Mouse (Mus musculus) adrenal gland, adult (tissue): ENCODE measurements around the gene Klhl36.

Source experiments
- DNase-seq, 2 experiments: peaks; one replicate each; pipeline ENCODE4 v3.0.0; 2022 to 2023; ENCODE audit warnings: low spot score in 1 of 2; ENCODE audit not compliant: inconsistent age in 2 of 2

The Klhl36 gene

GRCm38 (mm10) chr8:119881301-119881700 lies 19.2 kb downstream of the Klhl36 start:
- no peak for DNase-seq

GRCm38 (mm10) chr8:119881917-119882316 lies 19.9 kb downstream of the Klhl36 start:
- DNase-seq = no peak

DNA sequence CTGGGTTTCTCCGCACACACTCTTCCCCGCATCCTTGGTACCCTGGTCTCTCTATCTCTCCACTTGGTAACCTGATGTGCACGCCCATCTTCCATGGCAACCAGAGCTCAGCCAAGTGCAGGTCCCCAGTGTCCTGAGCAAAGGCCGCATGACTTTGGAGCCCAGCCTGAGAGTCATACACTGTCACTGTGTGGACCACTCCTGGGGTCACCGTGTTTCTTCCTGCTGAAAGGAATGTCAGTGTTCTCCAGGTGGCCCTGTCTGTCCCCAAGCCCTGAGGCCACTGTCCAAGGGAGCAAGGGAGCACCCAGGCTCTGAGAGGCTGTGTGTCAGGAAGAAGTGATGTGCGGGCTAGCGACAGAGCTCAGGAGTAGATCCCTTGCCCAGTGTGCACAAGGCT lies 21.2 kb downstream of the Klhl36 start:
- DNase-seq = no peak

DNA sequence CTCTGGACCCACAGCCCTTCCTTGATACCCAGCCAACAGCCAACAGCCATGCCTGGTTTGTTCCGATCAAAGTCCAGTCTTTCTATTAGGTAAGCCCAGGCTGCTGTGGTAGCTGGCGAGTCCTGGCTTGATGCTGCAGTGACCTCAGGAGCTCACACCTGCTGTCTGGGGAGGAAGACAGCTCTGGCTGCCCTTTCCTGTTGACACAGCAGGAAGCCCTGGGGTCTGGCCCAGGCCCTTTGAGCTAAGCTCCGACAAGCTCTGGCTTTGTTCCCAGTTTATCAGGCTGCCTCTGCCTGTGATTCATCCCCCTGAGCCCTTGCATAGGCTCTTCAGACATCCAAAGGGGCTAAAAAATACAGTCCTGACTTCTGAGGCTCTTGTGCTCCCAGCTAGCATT lies 23.5 kb downstream of the Klhl36 start:
- peak; percentile 81 to 89 for DNase-seq

DNA sequence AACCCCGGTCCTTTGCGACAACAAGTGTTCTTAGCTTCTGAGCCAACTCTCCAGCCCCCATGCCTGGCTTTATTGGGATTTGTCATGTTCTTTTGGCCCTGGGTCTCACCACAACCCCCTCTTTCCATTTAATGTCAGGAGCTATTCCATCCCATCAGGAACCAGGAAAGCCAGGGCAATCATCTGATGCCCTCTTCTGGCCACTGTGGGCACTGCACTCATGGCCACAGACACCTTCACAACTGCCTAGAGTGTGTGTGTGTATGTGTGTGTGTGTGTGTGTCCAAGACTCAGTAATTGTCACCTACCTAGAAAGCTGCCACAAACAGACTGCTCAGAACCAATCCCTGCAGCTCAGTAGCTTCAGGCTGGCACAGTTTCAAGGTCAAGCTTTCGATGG lies 25.1 kb downstream of the Klhl36 start:
- DNase-seq = peak; percentile 50 to 83

DNA sequence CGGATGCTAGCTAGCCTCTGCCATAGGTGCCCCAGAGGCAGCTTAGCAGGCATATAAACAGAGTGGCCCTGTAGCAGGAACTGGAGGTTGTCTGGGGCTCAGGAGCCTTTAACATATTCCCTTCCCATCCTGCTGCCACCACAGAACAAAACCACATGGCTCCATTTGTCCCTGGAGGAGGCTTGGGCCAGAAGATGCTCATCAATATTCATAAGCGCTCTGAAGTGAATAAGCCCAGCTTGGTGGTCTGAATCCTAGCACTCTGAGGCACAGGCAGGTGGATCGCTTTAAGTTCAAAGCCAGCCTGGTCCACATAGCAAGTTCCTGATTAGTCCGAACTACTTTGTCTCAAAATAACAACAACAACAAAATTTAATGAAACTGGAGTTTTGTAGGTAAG lies 25.9 kb downstream of the Klhl36 start:
- no peak for DNase-seq

GRCm38 (mm10) chr8:119897069-119897468 lies 35.0 kb downstream of the Klhl36 start:
- no peak for DNase-seq

DNA sequence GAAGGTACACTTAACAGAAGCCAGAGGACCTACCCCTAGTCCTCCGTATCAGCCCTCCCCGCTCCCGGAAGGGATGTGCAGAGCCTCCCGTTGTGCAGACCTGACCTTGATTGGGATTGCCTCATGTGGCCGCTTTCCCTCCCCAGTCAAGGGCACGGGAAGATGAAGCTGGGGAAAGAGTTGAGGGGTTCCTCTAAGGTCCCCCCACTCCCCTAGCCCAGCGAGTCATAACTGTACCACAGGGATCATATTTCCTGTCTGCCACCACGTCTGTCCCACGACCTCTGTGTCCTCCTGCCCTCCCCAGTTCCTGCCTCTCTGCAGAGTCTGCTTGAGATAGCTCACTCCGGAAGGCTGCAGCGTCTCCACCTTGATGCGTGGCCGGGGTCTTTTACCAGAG lies 35.9 kb downstream of the Klhl36 start:
- peak; percentile 64 to 74 for DNase-seq

GRCm38 (mm10) chr8:119901349-119901748 lies 39.3 kb downstream of the Klhl36 start:
- DNase-seq = no peak

DNA sequence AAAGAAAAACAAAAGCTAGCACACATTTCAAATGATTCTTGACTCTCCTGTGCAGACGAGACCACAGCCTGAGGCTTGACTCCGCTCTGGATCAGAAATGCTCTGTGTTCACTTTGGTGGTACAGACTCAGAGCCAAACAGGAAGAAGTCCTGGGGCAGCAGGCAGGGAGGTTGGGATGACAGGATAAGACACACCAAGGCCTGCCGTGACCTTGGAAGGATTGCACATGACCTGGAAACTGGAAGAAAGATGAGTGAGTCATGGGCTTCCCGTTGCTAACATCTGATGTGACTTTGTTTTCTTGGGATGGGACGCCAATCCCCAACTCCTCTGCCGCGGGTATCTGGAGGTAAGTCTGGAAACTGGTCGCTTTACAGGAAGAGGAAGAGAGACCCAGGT lies 39.9 kb downstream of the Klhl36 start:
- DNase-seq = peak; percentile 80 to 89

GRCm38 (mm10) chr8:119904323-119904911 lies 42.4 kb downstream of the Klhl36 start:
- peak; percentile 65 to 71 for DNase-seq

DNA sequence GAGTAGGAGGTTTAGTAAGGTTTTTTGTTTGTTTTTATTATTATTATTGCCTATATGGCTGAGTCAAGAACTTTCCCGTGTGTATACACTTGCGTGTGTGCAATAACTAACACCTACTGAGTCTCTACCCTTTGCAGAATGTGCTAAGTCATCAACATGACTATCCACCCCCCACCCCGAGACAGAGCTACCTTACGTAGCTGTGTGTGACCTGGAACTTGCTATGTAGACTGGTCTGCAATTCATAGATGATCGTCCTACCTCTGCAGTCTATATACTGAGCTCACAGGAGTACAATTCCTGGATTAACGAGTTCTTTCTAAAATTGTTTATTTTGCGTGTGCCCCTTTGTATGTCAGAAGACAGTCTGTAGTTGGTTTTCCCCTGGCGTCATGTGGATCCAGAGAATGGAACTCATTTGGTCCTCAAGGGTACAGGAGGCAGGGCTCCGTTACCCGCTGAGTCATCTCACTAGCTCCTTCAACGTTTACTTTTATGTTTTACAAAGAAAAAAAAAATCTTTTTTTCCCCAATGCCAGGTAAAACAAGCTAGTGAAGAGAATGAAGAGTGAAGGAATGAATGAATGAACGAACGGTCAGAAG lies 48.0 kb downstream of the Klhl36 start, which contains the start of gene Usp10:
Gene Usp10 (plus strand): TSS at position 417 of the 603 bp plus-strand sequence.
- no peak for DNase-seq

DNA sequence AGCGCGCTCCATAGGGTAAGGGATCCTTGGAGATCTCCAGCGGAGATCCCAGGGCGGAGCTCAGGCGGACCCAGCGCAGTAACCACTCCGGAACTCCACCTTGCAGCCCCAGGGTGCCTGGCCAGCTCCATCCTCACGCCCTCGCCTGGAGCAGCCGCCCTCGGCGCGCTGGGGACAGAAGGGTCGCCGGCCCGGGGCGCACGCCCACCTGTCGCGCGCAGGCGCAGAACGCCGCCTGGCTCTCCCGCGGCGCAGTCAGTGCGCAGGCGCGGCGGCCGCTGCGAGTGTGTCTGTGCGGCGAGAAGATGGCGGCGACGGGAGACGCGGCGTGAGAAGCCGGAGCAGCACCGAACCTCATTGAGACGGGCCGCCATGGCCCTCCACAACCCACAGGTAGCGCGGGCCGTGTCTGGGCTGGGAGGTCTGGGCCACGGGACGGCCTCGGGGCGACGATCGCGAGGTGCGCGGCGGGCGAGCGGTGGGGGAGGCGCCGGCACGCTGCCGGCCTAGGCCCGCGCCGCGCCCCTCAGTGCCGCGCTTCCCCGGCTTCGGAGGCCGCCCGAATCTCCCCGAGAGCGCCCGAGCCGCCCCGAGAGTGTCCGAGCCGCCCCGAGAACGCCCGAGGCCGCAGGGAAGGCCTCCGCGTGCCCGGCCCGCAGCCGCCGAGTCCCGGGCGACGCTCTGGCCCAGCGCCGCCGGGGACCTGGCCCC lies 48.6 kb downstream of the Klhl36 start, which contains the start of gene Gm20388:
Gene Gm20388 (plus strand): TSS at position 295 of the 711 bp plus-strand sequence.
- DNase-seq = peak; percentile 93 to 98

DNA sequence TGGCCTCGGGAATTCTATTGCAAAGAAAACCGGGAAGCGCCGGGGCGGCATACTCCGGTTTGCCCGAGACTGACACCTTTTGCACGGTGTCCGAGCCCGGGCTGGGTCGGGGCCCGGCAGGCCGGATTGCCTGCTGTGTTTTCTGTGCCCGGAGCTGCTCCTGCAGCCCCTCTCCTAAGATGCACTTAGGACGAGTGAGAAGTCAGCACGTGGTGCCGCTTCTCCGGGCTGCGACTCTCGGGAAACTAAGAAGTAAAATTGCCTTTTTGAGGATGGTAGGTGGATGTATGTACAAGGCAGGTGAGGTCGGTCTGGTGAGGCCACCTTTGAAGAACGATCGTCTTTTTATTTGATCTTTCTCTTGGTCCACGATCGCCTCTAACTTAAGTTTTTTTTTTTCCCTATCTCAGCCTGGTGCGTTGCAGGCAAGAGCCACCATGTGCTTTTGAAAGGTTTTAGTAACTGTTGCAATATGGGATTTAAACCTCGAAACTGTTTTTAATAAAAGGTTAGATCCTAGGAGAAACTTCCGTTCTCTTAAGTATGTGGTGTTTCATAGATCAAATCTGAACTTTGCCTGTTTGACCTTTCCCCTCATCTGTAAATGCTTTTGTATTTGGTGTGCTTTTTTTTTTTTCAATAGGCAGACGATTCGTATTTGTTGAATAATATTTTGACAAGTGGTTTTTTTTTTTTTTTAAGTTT lies 49.3 kb downstream of the Klhl36 start:
- no peak for DNase-seq

GRCm38 (mm10) chr8:119912643-119913042 lies 50.6 kb downstream of the Klhl36 start:
- DNase-seq = no peak

DNA sequence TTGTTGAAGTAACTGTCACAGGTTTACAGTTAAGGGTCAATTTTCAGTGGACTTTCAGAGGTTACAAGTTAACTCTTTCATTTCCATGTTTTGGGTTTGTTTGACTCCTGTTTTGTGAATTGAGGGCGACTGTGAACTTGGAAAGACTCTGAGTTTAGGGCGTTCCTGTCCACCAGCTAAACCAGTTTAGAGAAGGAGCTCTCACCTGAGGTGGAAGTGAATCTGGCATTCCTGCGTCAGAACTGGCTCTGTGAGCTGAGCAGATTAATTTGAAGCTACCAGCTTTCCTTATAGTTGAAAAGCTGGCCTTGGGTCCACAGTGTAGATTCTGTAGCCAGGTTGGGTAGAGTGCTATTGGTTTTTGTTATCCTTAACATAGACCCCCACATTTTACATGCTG lies 51.1 kb downstream of the Klhl36 start:
- DNase-seq = no peak

DNA sequence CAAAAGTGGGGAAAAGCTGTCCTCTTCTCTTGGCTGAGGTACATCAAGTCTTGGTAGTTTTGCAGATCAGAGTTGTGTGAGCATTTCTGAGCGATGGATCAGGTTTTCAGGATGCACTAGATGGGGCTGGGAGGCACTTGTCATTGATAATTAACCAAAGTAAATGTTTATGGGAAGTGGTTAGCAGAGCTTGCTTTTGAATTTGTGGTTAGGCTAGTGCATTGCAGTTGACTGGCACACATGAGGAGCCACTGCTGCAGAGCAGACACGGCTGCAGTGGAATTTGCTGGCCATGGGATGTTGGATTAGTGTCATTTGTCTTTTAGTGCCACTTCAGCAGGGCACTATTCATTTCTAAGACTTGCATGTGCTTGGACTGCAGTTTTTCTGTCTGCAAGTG lies 52.1 kb downstream of the Klhl36 start:
- no peak for DNase-seq

DNA sequence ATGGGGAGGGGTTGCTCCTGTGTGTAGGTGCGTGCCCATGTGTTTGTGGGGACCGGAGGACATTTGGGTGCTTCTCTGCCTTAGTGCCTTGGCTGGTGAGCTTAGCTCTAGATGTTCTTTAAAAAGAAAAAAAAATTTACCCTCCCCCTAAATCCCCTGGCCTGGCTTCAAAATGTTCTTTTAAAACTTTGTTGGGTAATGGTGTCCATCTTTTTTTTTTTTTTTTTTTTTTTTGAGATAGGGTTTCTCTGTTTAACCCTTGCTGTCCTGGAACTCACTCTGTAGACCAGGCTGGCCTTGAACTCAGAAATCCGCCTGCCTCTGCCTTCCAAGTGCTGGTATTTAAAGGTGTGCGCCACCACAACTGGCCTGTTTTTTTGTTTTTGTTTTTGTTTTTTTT lies 53.2 kb downstream of the Klhl36 start:
- DNase-seq = no peak

DNA sequence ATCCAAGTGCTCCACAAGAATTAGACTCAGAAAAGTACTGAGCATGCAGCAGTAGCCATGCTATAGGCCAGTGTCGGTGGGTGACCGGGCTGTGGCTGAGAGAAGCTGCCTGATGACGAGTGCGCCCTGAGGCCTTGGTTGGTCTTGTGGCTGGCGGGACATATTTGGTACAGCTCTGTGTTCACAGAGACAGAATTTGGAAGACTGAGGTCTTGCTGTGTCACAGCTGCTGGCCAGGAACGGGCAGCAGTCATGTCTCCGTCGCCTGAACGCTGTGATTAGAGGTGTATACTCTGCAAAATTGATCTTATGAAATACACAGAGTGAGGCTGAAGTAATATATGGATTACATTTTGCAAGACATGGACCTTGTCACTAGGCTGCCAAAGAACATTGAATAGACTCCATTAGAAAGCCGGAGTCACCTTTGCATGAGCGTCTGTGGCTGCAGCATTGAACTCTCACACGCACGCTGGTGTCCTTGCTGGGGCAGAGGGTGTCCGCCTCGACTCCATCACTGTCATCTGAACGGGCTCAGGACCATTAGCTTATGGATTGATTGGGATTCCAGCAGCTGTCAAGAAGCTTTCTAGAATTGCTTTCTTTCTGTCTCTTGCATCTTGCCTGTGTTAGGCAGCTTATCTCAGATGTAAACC lies 54.3 kb downstream of the Klhl36 start:
- DNase-seq = peak; percentile 32 to 67

DNA sequence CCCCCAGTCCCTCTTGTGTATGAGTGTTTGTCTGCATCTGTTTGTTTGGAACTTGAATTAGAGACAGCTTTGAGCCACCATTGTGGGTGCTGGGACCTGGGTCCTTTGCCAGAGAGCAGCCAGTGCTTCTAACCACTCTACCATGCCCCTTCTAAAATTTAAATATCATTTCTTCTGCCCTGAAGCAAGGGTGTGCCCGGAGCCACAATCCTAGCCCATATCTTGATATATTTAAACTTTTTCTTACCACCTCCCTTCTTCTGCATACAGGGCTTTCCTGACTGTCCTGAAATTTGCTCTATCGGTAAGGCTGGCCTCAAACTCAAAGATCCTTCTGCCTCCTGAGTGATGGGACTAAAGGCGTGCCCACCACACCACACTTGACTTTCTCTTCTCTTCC lies 55.3 kb downstream of the Klhl36 start:
- DNase-seq = no peak

- DNase-seq = no peak
Measured at GRCm38 (mm10) chr8:119918155-119918567, 56.1 kb downstream of the Klhl36 start.
